Mouse (Mus musculus): ENCODE data around the gene Otp.

DNA sequence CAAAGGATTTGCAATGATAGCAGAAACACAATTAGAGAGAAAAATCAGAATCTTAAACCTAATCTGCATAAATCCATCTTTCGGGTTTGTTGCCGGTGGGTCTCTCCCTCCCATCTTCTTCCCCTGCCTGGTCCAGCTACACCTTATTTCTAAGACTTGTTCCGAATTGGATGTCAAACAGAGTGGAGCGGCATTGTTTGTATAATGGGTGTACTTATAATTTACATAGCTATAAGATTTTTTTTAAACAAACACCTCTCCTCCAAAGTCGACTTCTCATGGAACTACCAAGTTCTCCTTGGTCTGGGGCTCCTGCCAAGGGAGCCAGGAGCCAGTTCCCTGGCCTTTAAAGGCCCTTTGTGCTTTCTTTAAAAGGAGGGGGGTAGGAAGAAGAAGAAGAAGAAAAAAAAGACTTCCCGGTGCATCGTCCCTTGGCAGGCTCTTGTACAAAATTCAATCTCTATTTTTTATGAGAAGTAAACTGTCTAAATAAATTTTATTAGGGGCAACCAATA is 3.5 kb upstream of the Otp start:
- TF ChIP-seq CTCF (conservative IDR thresholded peaks at IDR 0.05 in 1 of 2, IDR thresholded peaks at IDR 0.05 in 1 of 2; ENCODE audit: low read depth in 2 of 2, low read length in 2 of 2) (no peak), GABPA (IDR thresholded peaks at IDR 0.05; ENCODE audit: insufficient replicate concordance, low read depth, low read length) (no peak), MAX (IDR thresholded peaks at IDR 0.05; ENCODE audit: low read length) (no peak)

Measured in CH12.LX (cell line).